Mouse (Mus musculus): ENCODE measurements at regions not wholly inside any gene's neighbourhood (a gene's known extent, or its start where the extent isn't known, plus 50 kb on each side); places are given as distances from the start of the nearest gene placed in this dataset.

DNA sequence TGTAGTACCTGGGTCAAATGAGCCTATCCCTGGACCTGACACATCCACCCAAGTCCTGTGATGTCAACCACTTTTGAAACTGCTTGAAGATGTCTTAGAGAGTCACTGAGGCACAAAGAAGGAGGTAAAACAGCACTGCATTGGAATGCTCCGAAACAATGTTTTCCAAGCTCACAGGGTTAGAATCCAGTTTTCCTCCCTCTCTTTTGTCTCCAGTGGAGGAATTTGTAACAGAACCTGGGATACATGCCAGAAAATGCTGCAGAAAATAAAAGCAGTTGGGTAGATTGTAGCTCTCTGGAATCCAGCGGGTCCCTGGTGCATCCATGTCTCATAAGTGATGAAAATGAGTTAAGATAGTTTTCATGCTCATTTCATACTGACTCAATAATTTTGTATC, 71.8 kb upstream of the Arhgap28 start:
- no peak for TF ChIP-seq CTCF (IDR thresholded peaks at IDR 0.05; ENCODE audit: low read depth)
- WGBS: 60% methylated on average over 2 of the region's 2 CpGs
- no peaks in the 10 kb centered on the region; the same call in 1 of the 2 replicates for H3K4me1 ChIP-seq (replicated peaks; ENCODE audit: insufficient read depth, low read length)
- DNase-seq (ENCODE audit: low spot score) (peak; percentile 61), ATAC-seq (replicated peaks; ENCODE audit: low FRiP score, low read depth) (no peak)
- H3K4me3 ChIP-seq (replicated peaks; ENCODE audit: low read depth, low read length): no peak overlapping the region
- no peaks in the 10 kb centered on the region for H3K36me3 ChIP-seq (ENCODE audit: insufficient read depth, low read length)
- H3K9ac ChIP-seq (ENCODE audit: low read depth, low read length): no peak overlapping the region
- H3K27me3 ChIP-seq (ENCODE audit: insufficient read depth, low read length): no peaks in the 10 kb centered on the region
- no peak overlapping the region for H3K27ac ChIP-seq
- H3K9me3 ChIP-seq (replicated peaks; ENCODE audit: low read length): no peaks in the 10 kb centered on the region
- H3K4me2 ChIP-seq (ENCODE audit: low read length): no peak overlapping the region

DNA sequence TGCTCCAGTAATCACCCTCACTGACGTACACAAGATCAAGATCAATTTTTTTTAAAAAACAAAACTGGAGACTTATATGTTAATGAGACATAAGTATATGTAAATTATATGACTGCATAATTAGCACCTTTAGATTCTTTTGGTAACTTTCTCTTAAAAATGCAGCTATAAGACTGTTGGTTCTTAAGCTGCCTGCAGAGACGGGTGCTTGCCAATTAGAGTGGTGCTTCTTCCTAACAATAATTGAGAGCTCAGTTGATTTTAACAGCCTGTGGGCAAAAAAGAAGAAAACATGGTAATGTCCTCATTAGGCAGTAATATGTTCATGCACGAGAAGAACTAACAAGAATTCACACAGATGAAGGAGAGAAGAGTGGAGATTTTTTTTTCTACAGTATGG, 74.8 kb upstream of the Arhgap28 start:
- H3K4me3 ChIP-seq (replicated peaks; ENCODE audit: low read depth, low read length): no peak overlapping the region
- 83% methylated on average over 3 of the region's 3 CpGs for WGBS
- DNase-seq (ENCODE audit: low spot score): no peak
- no peak overlapping the region for H3K9ac ChIP-seq (ENCODE audit: low read depth, low read length)
- no peaks in the 10 kb centered on the region for H3K27me3 ChIP-seq (ENCODE audit: insufficient read depth, low read length)
- no peak for TF ChIP-seq CTCF (IDR thresholded peaks at IDR 0.05; ENCODE audit: low read depth)
- no peaks in the 10 kb centered on the region for H3K4me1 ChIP-seq (replicated peaks; ENCODE audit: insufficient read depth, low read length)
- H3K9me3 ChIP-seq (replicated peaks; ENCODE audit: low read length): no peaks in the 10 kb centered on the region
- H3K36me3 ChIP-seq (ENCODE audit: insufficient read depth, low read length): no peaks in the 10 kb centered on the region
- H3K27ac ChIP-seq: no peak overlapping the region
- no peak overlapping the region for H3K4me2 ChIP-seq (ENCODE audit: low read length)
- no peak for ATAC-seq (replicated peaks; ENCODE audit: low FRiP score, low read depth)

DNA sequence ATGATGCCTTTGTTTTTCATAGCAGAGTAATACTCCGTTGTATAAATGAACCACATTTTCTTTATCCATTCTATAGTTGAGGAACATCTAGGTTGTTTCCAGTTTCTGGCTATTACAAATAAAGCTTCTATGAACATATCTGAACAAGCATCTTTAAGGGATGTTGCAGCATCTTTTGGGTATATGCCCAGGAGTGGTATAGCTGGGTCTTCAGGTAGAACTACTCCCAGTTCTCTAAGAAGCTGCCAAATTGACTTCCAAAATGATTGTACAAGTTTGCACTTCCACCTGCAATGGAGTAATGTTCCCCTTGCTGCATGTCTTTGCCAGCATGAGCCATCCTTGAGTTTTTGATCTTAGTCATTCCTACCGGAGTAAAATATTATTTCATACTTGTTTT, 80.5 kb upstream of the Arhgap28 start:
- H3K36me3 ChIP-seq (ENCODE audit: insufficient read depth, low read length): no peaks in the 10 kb centered on the region
- ATAC-seq (replicated peaks; ENCODE audit: low FRiP score, low read depth): no peak
- H3K27ac ChIP-seq: no peak overlapping the region
- 91% methylated on average over 2 of the region's 2 CpGs for WGBS
- no peaks in the 10 kb centered on the region for H3K9me3 ChIP-seq (replicated peaks; ENCODE audit: low read length)
- H3K27me3 ChIP-seq (ENCODE audit: insufficient read depth, low read length): no peaks in the 10 kb centered on the region
- H3K4me3 ChIP-seq (replicated peaks; ENCODE audit: low read depth, low read length): no peak overlapping the region
- H3K9ac ChIP-seq (ENCODE audit: low read depth, low read length): no peak overlapping the region
- H3K4me1 ChIP-seq (replicated peaks; ENCODE audit: insufficient read depth, low read length): no peaks in the 10 kb centered on the region
- H3K4me2 ChIP-seq (ENCODE audit: low read length): no peak overlapping the region
- TF ChIP-seq CTCF (IDR thresholded peaks at IDR 0.05; ENCODE audit: low read depth): no peak
- DNase-seq (ENCODE audit: low spot score): no peak

DNA sequence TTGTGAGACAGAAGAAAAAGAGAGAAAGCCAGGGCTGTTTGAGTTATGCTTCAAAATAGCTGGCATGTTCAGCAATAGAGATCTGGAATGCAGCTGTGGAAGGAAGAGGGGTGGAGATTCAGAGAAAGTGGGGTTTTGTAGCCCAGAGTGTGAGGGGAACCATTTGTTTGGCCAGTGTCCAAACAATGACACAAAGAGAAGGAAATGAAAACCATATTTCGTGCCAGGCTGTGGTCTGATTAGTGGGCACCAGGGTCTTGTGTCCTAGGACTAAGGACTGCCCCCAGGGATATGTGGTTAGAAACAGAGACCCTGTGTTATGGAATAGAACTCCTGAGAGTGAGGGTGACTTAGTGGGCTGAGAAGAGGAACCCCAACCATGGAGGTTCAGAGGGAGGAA, 83.2 kb upstream of the Arhgap28 start:
- no peak for TF ChIP-seq CTCF (IDR thresholded peaks at IDR 0.05; ENCODE audit: low read depth)
- no peak overlapping the region for H3K4me2 ChIP-seq (ENCODE audit: low read length)
- 41% methylated on average over 1 of the region's 1 CpGs for WGBS
- no peaks in the 10 kb centered on the region for H3K4me1 ChIP-seq (replicated peaks; ENCODE audit: insufficient read depth, low read length)
- no peaks in the 10 kb centered on the region for H3K9me3 ChIP-seq (replicated peaks; ENCODE audit: low read length)
- ATAC-seq (replicated peaks; ENCODE audit: low FRiP score, low read depth) (no peak), DNase-seq (ENCODE audit: low spot score) (no peak)
- H3K9ac ChIP-seq (ENCODE audit: low read depth, low read length): no peak overlapping the region
- H3K36me3 ChIP-seq (ENCODE audit: insufficient read depth, low read length): no peaks in the 10 kb centered on the region
- no peak overlapping the region for H3K27ac ChIP-seq
- H3K4me3 ChIP-seq (replicated peaks; ENCODE audit: low read depth, low read length): no peak overlapping the region
- no peaks in the 10 kb centered on the region for H3K27me3 ChIP-seq (ENCODE audit: insufficient read depth, low read length)

DNA sequence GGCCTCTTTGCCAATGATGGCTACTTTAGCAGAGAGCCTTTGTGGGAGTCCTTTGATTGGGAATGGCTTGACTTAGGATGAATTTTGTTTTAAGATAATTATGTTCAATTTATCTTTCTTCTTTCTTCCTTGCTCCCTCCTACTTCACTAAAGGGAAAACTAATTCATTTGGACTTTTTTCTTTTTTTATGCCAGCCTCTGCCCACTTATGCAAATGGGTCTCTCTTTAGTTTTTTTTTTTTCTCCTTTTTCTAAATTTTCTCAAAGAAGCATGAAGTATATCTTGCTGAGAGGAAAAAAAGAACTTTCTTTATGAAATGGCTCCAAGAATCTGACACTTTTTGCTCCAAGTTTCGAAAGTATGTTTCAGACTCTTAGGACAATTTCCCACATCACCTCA, 85.3 kb upstream of the Arhgap28 start:
- no peak for DNase-seq (ENCODE audit: low spot score)
- H3K27ac ChIP-seq: no peak overlapping the region
- no peak overlapping the region for H3K4me3 ChIP-seq (replicated peaks; ENCODE audit: low read depth, low read length)
- H3K9ac ChIP-seq (ENCODE audit: low read depth, low read length): no peak overlapping the region
- H3K27me3 ChIP-seq (ENCODE audit: insufficient read depth, low read length): no peaks in the 10 kb centered on the region
- TF ChIP-seq CTCF (IDR thresholded peaks at IDR 0.05; ENCODE audit: low read depth): no peak
- no peak for ATAC-seq (replicated peaks; ENCODE audit: low FRiP score, low read depth)
- no peaks in the 10 kb centered on the region for H3K9me3 ChIP-seq (replicated peaks; ENCODE audit: low read length)
- WGBS: 85% methylated on average over 1 of the region's 1 CpGs
- no peaks in the 10 kb centered on the region for H3K4me1 ChIP-seq (replicated peaks; ENCODE audit: insufficient read depth, low read length)
- no peaks in the 10 kb centered on the region for H3K36me3 ChIP-seq (ENCODE audit: insufficient read depth, low read length)
- H3K4me2 ChIP-seq (ENCODE audit: low read length): no peak overlapping the region

GRCm38 (mm10) chr17:68089830-68090229, 85.9 kb upstream of the Arhgap28 start:
- no peaks in the 10 kb centered on the region for H3K27me3 ChIP-seq (ENCODE audit: insufficient read depth, low read length)
- H3K9ac ChIP-seq (ENCODE audit: low read depth, low read length): no peak overlapping the region
- H3K9me3 ChIP-seq (replicated peaks; ENCODE audit: low read length): no peaks in the 10 kb centered on the region
- no peak overlapping the region for H3K4me3 ChIP-seq (replicated peaks; ENCODE audit: low read depth, low read length)
- 77% methylated on average over 1 of the region's 1 CpGs for WGBS
- no peaks in the 10 kb centered on the region for H3K36me3 ChIP-seq (ENCODE audit: insufficient read depth, low read length)
- no peak overlapping the region for H3K27ac ChIP-seq
- no peak overlapping the region for H3K4me2 ChIP-seq (ENCODE audit: low read length)
- DNase-seq (ENCODE audit: low spot score): no peak
- ATAC-seq (replicated peaks; ENCODE audit: low FRiP score, low read depth): no peak
- H3K4me1 ChIP-seq (replicated peaks; ENCODE audit: insufficient read depth, low read length): no peaks in the 10 kb centered on the region
- TF ChIP-seq CTCF (IDR thresholded peaks at IDR 0.05; ENCODE audit: low read depth): no peak

DNA sequence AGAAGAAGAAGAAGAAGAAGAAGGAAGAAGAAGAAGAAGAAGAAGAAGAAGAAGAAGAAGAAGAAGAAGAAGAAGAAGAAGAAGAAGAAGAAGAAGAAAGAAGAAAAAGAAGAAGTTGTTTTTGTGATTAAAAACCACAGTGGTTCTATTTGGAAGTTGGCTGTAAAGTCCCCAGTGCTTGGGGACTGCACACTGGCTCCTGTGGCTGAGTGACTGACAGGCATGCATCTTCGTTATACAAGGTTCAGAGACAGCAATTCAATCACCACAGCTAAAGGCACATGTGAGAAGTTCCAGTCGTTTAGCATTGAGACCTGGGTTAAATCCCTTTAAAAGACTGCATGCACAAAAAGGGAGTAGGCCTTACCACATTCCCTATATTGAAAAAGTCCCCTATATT, 93.1 kb upstream of the Arhgap28 start:
- H3K27me3 ChIP-seq (ENCODE audit: insufficient read depth, low read length): no peaks in the 10 kb centered on the region
- no peaks in the 10 kb centered on the region for H3K36me3 ChIP-seq (ENCODE audit: insufficient read depth, low read length)
- ATAC-seq (replicated peaks; ENCODE audit: low FRiP score, low read depth): no peak
- H3K27ac ChIP-seq: no peak overlapping the region
- H3K4me3 ChIP-seq (replicated peaks; ENCODE audit: low read depth, low read length): no peak overlapping the region
- H3K4me2 ChIP-seq (ENCODE audit: low read length): no peak overlapping the region
- no peak for TF ChIP-seq CTCF (IDR thresholded peaks at IDR 0.05; ENCODE audit: low read depth)
- 67% methylated on average over 2 of the region's 2 CpGs for WGBS
- DNase-seq (ENCODE audit: low spot score): no peak
- H3K9me3 ChIP-seq (replicated peaks; ENCODE audit: low read length): no peaks in the 10 kb centered on the region
- no peak overlapping the region for H3K9ac ChIP-seq (ENCODE audit: low read depth, low read length)
- H3K4me1 ChIP-seq (replicated peaks; ENCODE audit: insufficient read depth, low read length): no peaks in the 10 kb centered on the region
